Mouse (Mus musculus): Measurements from ENCODE around the gene Psmd10.

DNA sequence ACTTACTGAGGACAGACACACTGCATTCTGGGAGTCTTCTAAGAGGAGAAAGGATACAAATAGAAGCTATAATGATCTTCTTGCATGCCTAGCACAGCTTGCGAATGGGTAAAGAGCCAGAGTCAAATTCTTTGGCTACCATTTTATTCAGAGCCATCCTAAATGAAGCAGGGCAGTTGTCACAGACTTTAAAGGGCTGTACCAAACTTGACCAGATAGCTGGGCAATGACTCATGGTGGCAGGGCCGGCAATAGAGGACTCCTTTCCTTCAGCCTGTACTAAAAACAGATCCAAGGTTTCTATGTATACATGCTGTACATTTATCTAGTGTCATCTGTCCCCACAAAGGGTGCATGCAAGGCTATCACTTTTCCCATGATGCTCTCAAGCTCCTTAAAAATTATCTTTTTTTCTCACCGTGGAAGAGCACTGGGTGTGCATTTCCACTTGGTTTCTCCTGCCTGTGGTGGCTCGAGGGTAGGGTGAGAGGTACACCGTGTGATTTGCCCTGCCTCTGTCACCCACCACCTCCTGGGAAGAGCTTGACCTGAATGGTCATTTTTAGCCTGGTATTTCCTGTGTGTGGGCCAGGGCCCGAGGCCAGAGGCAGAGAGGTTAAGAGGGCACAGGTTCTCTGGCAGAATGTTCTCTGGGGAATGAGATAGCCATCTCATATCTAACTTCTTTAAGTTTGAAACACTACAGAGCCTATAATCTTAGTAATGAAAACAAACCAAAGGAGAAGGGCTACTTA, 26.9 kb upstream of the Psmd10 start:
- TF ChIP-seq CTCF (IDR thresholded peaks at IDR 0.05; ENCODE audit: low read depth): no peak
- TF ChIP-seq EP300 (IDR thresholded peaks at IDR 0.05; ENCODE audit: low read depth): no peak

Data from heart, postnatal 0 days (tissue).